Mouse (Mus musculus) lung, embryonic 16.5 days (tissue): ENCODE data around the gene Wwox. TPM values are rescaled to one million over a fixed set of nuclear protein-coding genes. Genes with fewer than 3 reads are reported as not detected.
A peak's percentile ranks its signal among the peaks of the same experiment; 100 is the strongest.

Experiments
- ATAC-seq: fragments of 200-750 bp; cut with Nextera tagmentation; 2 replicates; pipeline ENCODE4 v1.8.0; 2017; ENCODE audit warnings: low read depth, mild to moderate bottlenecking, moderate library complexity
- H3K27ac ChIP-seq: fragments of 300-500 bp; sonication (generic); 2 replicates; pipeline ENCODE4 v1.5.1; 2014; ENCODE audit warnings: mild to moderate bottlenecking, control low read depth, low read length
- H3K27me3 ChIP-seq: fragments of 300-500 bp; sonication (generic); 2 replicates; pipeline ENCODE4 v1.6.1; 2014; ENCODE audit warnings: low read depth, low read length, mixed read lengths; ENCODE audit not compliant: control insufficient read depth, insufficient read depth
- H3K36me3 ChIP-seq: fragments of 300-500 bp; sonication (generic); 2 replicates; pipeline ENCODE4 v1.6.1; 2014; ENCODE audit warnings: low read length; ENCODE audit not compliant: control insufficient read depth, insufficient read depth
- H3K4me1 ChIP-seq: fragments of 300-500 bp; sonication (generic); replicated peaks from 2 replicates; pipeline ENCODE4 v1.6.1; 2014; ENCODE audit warnings: low read length, mixed read lengths; ENCODE audit not compliant: control insufficient read depth, insufficient read depth
- H3K4me2 ChIP-seq: fragments of 300-500 bp; sonication (generic); 2 replicates; pipeline ENCODE4 v1.6.1; 2014; ENCODE audit warnings: low read depth, low read length, control low read depth
- H3K4me3 ChIP-seq: fragments of 300-500 bp; sonication (generic); 2 replicates; pipeline ENCODE4 v1.5.1; 2014; ENCODE audit warnings: mild to moderate bottlenecking, low read length, control low read depth
- H3K9ac ChIP-seq: fragments of 300-500 bp; sonication (generic); 2 replicates; pipeline ENCODE4 v1.6.1; 2014; ENCODE audit warnings: low read length, control low read depth
- H3K9me3 ChIP-seq: fragments of 300-500 bp; sonication (generic); 2 replicates; pipeline ENCODE4 v1.6.1; 2016; ENCODE audit warnings: low read length; ENCODE audit not compliant: control insufficient read depth
- WGBS: fragments of 180-500 bp; shearing (Covaris S2); extraction: QIAGEN DNeasy Blood & Tissue Kit; methylation state at CpG from one replicate; pipeline ENCODE4 v1.1.7; 2014; 5-methylcytosine and 5-hydroxymethylcytosine counted together
- polyA plus RNA-seq: library from polyadenylated mRNA; unstranded; fragments of >200 nt; fragmentation: Nextera tagmentation; extraction: Ambion mirVana; gene quantifications from 2 replicates; pipeline ENCODE4 v1.2.1, GENCODE M21; 2015

The Wwox gene
- polyA plus RNA-seq, 1 experiment from 2014 or later, result 20.2 TPM

DNA sequence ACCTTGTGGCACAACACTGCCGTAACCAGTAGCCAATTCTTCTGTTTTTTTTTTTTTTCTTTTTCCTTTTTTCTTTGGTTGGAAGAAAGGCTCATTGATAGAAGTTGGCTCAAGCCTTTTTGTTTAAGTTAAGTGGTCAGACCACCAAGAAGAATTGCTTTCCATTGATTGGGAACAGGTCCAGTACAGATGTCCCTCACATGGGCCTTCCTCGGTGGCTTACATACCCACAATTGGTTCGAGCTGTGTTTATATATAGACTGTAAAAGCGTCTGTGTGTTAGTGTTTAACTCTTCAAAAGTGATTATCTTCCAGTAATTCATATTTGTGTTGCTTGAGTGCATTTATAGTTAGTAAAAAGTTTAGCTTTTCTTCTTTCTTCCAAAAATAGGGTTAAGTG is 176.0 kb downstream of the Wwox start:
- Histone ChIP-seq H3K36me3 (no peaks in the 10 kb centered on the region), H3K9ac (no peak overlapping the region), H3K27ac (peak overlapping the region; percentile 71), H3K4me2 (no peak overlapping the region), H3K9me3 (no peaks in the 10 kb centered on the region), H3K4me1 (peaks cover 6% of the 10 kb centered on the region; the same call in 1 of the 2 replicates), H3K27me3 (no peaks in the 10 kb centered on the region), H3K4me3 (no peak overlapping the region)
- 43% methylated on average over 4 of the region's 4 CpGs for WGBS
- ATAC-seq, result no peak

DNA sequence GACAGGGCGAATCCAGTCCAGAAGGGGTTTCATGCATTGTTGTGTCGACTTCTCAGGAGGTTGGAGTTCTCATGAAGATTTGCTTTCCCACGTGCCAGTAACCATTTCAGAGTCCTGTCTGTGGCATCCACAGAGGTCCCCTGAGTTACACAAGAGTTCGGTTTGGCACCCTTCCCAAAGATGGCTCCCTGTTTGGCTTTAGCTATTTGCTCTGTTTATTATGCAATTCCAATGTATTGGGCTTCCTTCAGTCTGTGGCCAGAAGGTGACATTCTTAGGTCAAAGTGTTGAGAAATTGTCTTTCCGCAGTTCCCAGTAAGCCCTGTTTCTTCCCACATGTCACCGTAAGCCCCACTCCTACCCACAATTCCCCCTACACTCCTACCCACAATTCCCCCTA is 176.5 kb downstream of the Wwox start:
- H3K9ac ChIP-seq, result no peak overlapping the region
- peak overlapping the region; percentile 71 for H3K27ac ChIP-seq
- H3K27me3 ChIP-seq, result no peaks in the 10 kb centered on the region
- no peaks in the 10 kb centered on the region for H3K36me3 ChIP-seq
- H3K9me3 ChIP-seq, result no peaks in the 10 kb centered on the region
- no peak overlapping the region for H3K4me3 ChIP-seq
- ATAC-seq, result peak; percentile 56
- 57% methylated on average over 6 of the region's 6 CpGs for WGBS
- no peak overlapping the region for H3K4me2 ChIP-seq
- H3K4me1 ChIP-seq, result peaks cover 6% of the 10 kb centered on the region; the same call in 1 of the 2 replicates

DNA sequence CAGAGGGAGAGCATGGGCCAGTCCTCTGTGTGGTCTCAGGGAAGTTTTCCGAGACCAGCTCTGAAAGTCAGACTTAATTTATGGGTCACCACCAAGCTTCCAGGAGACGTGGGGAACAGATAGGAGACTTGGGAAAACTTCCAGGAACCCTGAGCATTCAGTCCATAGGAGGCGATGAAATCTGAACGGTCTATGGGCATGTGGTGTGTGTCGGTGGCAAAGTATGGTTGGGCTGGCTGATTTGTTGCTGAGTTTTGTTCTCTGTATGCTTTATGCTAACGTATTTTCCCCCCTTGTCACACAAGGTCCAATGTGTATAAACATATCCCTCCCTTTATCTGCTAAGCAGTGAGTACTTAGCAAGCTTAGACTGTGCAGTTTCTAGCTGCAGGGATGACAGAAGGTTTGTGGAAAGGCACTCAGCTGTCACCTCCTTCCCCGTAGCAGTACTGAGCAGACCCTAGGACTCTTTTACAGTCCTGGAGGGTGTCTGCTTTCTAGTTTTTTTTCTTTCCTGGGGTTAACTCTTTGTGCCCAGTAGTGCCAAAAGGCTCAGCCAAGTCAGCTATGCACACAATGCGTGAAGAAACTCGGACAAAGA is 179.6 kb downstream of the Wwox start:
- peak; percentile 68 for ATAC-seq

DNA sequence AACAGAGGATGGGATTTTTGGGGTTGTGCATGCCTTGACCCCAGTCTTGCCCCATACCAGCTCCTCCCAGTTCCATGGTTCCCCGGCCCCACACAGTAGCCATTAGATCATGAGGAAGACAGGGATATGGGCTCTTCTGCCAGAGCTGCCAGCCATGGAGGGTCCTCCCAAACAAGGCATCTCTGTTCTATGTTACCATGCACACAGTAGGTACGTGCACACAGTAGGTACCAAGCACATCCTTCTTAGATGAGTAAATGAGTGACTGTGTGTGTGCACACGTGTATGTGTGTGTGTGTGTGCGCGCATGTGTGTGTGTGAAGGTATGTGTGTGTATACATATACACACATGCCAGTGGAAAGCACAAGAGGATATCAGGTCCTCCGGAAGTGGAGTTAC is 185.9 kb downstream of the Wwox start:
- Histone ChIP-seq H3K9me3 (no peaks in the 10 kb centered on the region), H3K27me3 (no peaks in the 10 kb centered on the region), H3K4me2 (no peak overlapping the region), H3K36me3 (no peaks in the 10 kb centered on the region), H3K4me1 (no peaks in the 10 kb centered on the region; the same call in 1 of the 2 replicates), H3K27ac (no peak overlapping the region), H3K9ac (no peak overlapping the region), H3K4me3 (no peak overlapping the region)
- 87% methylated on average over 6 of the region's 6 CpGs for WGBS
- ATAC-seq, result no peak

More for the DNA sequence above, 179.6 kb downstream of the Wwox start:
- H3K27ac ChIP-seq, result peak overlapping the region; percentile 63
- no peak overlapping the region for H3K4me3 ChIP-seq
- no peak overlapping the region for H3K4me2 ChIP-seq
- H3K9me3 ChIP-seq, result no peaks in the 10 kb centered on the region
- WGBS, result 41% methylated on average over 9 of the region's 9 CpGs
- H3K36me3 ChIP-seq, result no peaks in the 10 kb centered on the region
- H3K9ac ChIP-seq, result no peak overlapping the region
- no peaks in the 10 kb centered on the region for H3K27me3 ChIP-seq
- H3K4me1 ChIP-seq, result peaks cover 6% of the 10 kb centered on the region

DNA sequence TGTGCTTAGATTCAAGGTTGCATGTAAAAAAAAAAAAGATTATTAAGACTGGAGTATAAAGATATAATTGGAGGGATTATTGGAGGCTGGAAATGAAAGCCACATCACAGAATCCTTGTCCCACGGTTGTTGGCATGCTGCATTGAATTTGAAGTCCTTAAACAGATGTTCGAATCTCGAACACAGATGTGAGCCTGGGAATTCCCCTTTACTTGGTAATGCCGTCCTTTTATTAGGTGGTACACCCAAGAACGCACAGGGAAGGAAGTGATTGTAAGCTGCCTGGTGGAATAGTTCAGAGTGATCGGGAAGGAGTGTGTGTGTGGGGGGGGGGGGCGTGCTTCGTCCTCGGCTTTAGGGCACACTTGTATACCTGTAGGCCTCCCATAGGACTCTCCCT is 187.4 kb downstream of the Wwox start:
- Histone ChIP-seq H3K27ac (no peak overlapping the region), H3K4me2 (no peak overlapping the region), H3K36me3 (no peaks in the 10 kb centered on the region), H3K4me3 (no peak overlapping the region), H3K9ac (no peak overlapping the region), H3K9me3 (no peaks in the 10 kb centered on the region), H3K4me1 (no peaks in the 10 kb centered on the region; the same call in 1 of the 2 replicates), H3K27me3 (no peaks in the 10 kb centered on the region)
- no peak for ATAC-seq
- 78% methylated on average over 9 of the region's 9 CpGs for WGBS

DNA sequence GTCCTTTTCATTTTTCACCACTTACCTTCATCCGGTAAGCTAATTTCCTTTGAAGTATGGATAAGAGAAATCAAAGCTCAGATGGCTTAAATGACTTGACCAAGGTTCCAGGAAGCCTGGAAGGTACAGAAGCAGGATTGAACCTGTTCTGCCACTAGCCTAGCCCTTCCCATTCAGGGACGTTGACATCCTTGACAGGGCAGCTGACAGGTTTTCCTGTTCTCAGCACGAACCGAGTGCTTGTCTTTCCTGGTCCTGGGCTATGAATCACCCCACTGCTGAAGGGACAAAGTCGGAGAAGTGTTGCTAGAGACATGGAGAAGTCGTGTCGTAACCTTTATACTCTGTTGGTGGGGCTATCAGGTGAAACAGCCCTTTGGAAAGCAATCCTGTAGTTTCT is 190.3 kb downstream of the Wwox start:
- Histone ChIP-seq H3K4me1 (no peaks in the 10 kb centered on the region), H3K9ac (no peak overlapping the region), H3K4me2 (no peak overlapping the region), H3K4me3 (no peak overlapping the region), H3K27ac (no peak overlapping the region), H3K9me3 (no peaks in the 10 kb centered on the region), H3K36me3 (no peaks in the 10 kb centered on the region), H3K27me3 (no peaks in the 10 kb centered on the region)
- WGBS, result 54% methylated on average over 7 of the region's 7 CpGs
- no peak for ATAC-seq

DNA sequence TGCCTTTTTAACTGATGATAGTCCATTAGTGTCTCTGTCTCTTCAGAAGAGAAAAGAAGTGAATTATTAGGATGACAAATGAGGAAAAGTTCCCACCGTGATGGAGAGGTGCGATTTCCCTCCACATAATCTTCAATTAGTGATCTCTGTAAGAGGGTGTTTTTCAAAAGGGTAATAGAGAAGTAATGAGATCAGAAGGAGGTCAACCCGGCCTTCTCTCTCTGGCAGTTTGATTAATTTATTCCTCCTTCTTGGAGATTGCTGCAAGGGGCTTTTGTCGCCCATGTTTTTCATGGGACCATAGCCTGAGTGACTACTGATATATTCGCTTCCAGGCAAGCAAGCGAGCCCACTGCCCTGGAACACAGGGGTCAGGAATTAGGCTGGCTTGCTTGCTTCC is 191.6 kb downstream of the Wwox start:
- WGBS, result 53% methylated on average over 6 of the region's 6 CpGs
- Histone ChIP-seq H3K9me3 (no peaks in the 10 kb centered on the region), H3K36me3 (no peaks in the 10 kb centered on the region), H3K27ac (no peak overlapping the region), H3K27me3 (no peaks in the 10 kb centered on the region), H3K4me1 (no peaks in the 10 kb centered on the region), H3K4me3 (no peak overlapping the region), H3K4me2 (no peak overlapping the region), H3K9ac (no peak overlapping the region)
- ATAC-seq, result no peak

DNA sequence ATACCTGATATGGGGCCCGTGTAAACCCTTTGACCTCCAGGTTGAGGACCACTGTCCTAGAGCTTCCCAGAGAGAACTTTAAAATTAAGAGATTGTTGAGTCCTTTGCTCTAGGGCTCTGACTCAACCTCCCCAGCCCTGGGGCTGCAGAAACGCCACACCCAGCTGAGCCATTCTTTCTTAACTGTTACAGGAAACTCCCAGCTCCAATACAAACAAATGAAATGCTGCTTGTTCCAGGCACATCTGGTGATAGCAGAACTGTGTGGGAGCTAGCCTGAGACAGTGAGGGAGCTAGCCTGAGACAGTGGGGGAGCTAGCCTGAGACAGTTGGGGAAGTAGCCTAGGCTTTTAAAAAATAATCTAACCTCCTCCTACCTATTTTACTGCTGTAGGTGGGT is 194.7 kb downstream of the Wwox start:
- no peak overlapping the region for H3K4me2 ChIP-seq
- no peaks in the 10 kb centered on the region for H3K9me3 ChIP-seq
- WGBS, result 83% methylated on average over 2 of the region's 2 CpGs
- no peaks in the 10 kb centered on the region for H3K36me3 ChIP-seq
- ATAC-seq, result no peak
- peaks cover 3% of the 10 kb centered on the region; the same call in 1 of the 2 replicates for H3K4me1 ChIP-seq
- no peaks in the 10 kb centered on the region for H3K27me3 ChIP-seq
- no peak overlapping the region for H3K9ac ChIP-seq
- no peak overlapping the region for H3K27ac ChIP-seq
- H3K4me3 ChIP-seq, result no peak overlapping the region

DNA sequence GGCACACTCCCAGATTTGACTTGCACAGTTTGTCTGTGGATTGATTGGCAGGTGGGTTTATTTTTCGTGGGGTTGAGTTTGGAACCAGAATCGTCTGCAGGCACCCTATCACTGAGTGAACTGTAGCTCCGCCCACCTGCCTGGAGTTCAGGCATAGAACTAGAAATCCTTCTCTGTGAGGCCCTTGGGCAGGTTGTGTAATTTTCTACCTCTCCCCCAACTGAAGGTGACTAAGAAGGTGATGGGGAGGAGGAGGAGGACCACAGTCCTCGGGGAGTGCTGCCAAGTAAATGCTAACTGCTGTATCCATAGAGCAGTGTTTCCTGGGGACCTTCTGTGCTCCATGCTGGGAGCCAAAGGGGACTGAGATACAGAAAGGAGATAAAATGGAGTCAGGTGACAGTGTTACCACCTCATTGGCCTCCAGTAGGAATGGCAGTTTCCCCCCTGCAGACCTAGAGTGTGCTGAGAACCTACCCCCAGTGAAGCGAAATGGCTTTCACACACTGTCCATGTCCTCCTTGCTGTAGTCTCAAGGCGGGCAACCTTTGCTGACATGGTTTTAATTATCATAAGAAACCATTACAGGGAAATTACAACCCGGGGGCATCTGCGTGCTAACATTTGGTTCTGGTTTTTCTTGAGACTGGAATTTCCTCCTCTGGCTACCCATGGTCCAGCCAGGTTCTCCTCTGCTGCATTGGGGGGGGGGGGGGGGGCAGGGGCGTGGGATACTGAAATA is 195.4 kb downstream of the Wwox start:
- no peak overlapping the region for H3K4me3 ChIP-seq
- 59% methylated on average over 9 of the region's 9 CpGs for WGBS
- H3K9me3 ChIP-seq, result no peaks in the 10 kb centered on the region
- no peak overlapping the region for H3K4me2 ChIP-seq
- H3K36me3 ChIP-seq, result no peaks in the 10 kb centered on the region
- ATAC-seq, result peak; percentile 20; the same call in 1 of the 2 replicates
- no peaks in the 10 kb centered on the region for H3K27me3 ChIP-seq
- H3K9ac ChIP-seq, result no peak overlapping the region
- H3K27ac ChIP-seq, result no peak overlapping the region
- H3K4me1 ChIP-seq, result peaks cover 3% of the 10 kb centered on the region; the same call in 1 of the 2 replicates
